Mouse (Mus musculus): ENCODE measurements around the gene Lrrc19. TPM values are rescaled to one million over a fixed set of nuclear protein-coding genes. Genes with fewer than 3 reads are reported as not detected.
A peak's percentile ranks its signal among the peaks of the same experiment; 100 is the strongest.

The Lrrc19 gene
- polyA plus RNA-seq, 1 experiment from 2014 or later, result 0.21 TPM

GRCm38 (mm10) chr4:94620077-94620476 lies 29.9 kb downstream of the Lrrc19 start:
- Histone ChIP-seq H3K4me3 (no peak overlapping the region), H3K27me3 (no peaks in the 10 kb centered on the region), H3K4me1 (replicated peaks) (peaks cover under 1% of the 10 kb centered on the region), H3K9me3 (replicated peaks) (no peaks in the 10 kb centered on the region), H3K36me3 (peaks cover 3% of the 10 kb centered on the region; the same call in 1 of the 2 replicates), H3K9ac (no peak overlapping the region), H3K27ac (no peak overlapping the region), H3K4me2 (no peak overlapping the region)
- no peak for ATAC-seq (replicated peaks; ENCODE audit: insufficient number of reproducible peaks, insufficient read depth, low FRiP score, low read depth)
- WGBS, result 70% methylated on average over 2 of the region's 2 CpGs

- peak; percentile 65 for ATAC-seq (replicated peaks; ENCODE audit: insufficient number of reproducible peaks, insufficient read depth, low FRiP score, low read depth)
- Histone ChIP-seq H3K9ac (peak overlapping the region; percentile 73), H3K36me3 (no peaks in the 10 kb centered on the region), H3K4me2 (peak overlapping the region; percentile 83), H3K4me1 (replicated peaks) (peaks cover 10% of the 10 kb centered on the region), H3K9me3 (replicated peaks) (no peaks in the 10 kb centered on the region), H3K4me3 (peak overlapping the region; percentile 63), H3K27ac (peak overlapping the region; percentile 51), H3K27me3 (no peaks in the 10 kb centered on the region)
- under 1% methylated on average over 18 of the region's 18 CpGs for WGBS
Observed at GRCm38 (mm10) chr4:94614627-94615006, 35.3 kb downstream of the Lrrc19 start.

- Histone ChIP-seq H3K27me3 (no peaks in the 10 kb centered on the region), H3K9ac (peak within 1 kb of the TSS; percentile 73), H3K4me1 (replicated peaks) (peaks cover 10% of the 10 kb centered on the region), H3K36me3 (no peaks in the 10 kb centered on the region), H3K9me3 (replicated peaks) (no peaks in the 10 kb centered on the region), H3K4me2 (peak within 1 kb of the TSS; percentile 83), H3K4me3 (peak within 1 kb of the TSS; percentile 63), H3K27ac (peak within 1 kb of the TSS; percentile 74)
- WGBS, result 4% methylated on average over 29 of the region's 29 CpGs
- peak; percentile 99 for ATAC-seq (replicated peaks; ENCODE audit: insufficient number of reproducible peaks, insufficient read depth, low FRiP score, low read depth)
Observed at GRCm38 (mm10) chr4:94613972-94614626, 35.8 kb downstream of the Lrrc19 start, which contains the start of gene Ift74. Gene Ift74, plus strand, starts transcription at chr4:94614491.

- WGBS, result 37% methylated on average over 3 of the region's 3 CpGs
- ATAC-seq (replicated peaks; ENCODE audit: insufficient number of reproducible peaks, insufficient read depth, low FRiP score, low read depth), result no peak
Observed at GRCm38 (mm10) chr4:94610339-94610738, 39.6 kb downstream of the Lrrc19 start.

GRCm38 (mm10) chr4:94605591-94605990 lies 44.4 kb downstream of the Lrrc19 start:
- Histone ChIP-seq H3K4me1 (replicated peaks) (peaks cover 21% of the 10 kb centered on the region), H3K27me3 (no peaks in the 10 kb centered on the region), H3K9me3 (replicated peaks) (no peaks in the 10 kb centered on the region), H3K36me3 (no peaks in the 10 kb centered on the region), H3K9ac (no peak overlapping the region), H3K27ac (no peak overlapping the region), H3K4me3 (no peak overlapping the region), H3K4me2 (no peak overlapping the region)
- WGBS, result 77% methylated on average over 2 of the region's 2 CpGs
- ATAC-seq (replicated peaks; ENCODE audit: insufficient number of reproducible peaks, insufficient read depth, low FRiP score, low read depth), result no peak

More at GRCm38 (mm10) chr4:94610339-94610738, 39.6 kb downstream of the Lrrc19 start:
- H3K4me2 ChIP-seq, result no peak overlapping the region
- H3K36me3 ChIP-seq, result no peaks in the 10 kb centered on the region
- H3K9me3 ChIP-seq (replicated peaks), result no peaks in the 10 kb centered on the region
- H3K27me3 ChIP-seq, result no peaks in the 10 kb centered on the region
- peaks cover 10% of the 10 kb centered on the region for H3K4me1 ChIP-seq (replicated peaks)
- no peak overlapping the region for H3K4me3 ChIP-seq
- no peak overlapping the region for H3K9ac ChIP-seq
- no peak overlapping the region for H3K27ac ChIP-seq

- H3K27me3 ChIP-seq, result no peaks in the 10 kb centered on the region
- peaks cover 22% of the 10 kb centered on the region for H3K4me1 ChIP-seq (replicated peaks)
- no peak overlapping the region for H3K4me3 ChIP-seq
- ATAC-seq (replicated peaks; ENCODE audit: insufficient number of reproducible peaks, insufficient read depth, low FRiP score, low read depth), result no peak
- H3K36me3 ChIP-seq, result no peaks in the 10 kb centered on the region
- peak overlapping the region; percentile 81; the same call in 1 of the 2 replicates for H3K4me2 ChIP-seq
- no peaks in the 10 kb centered on the region for H3K9me3 ChIP-seq (replicated peaks)
- H3K9ac ChIP-seq, result no peak overlapping the region
- no peak overlapping the region for H3K27ac ChIP-seq
- 73% methylated on average over 2 of the region's 2 CpGs for WGBS
Observed at GRCm38 (mm10) chr4:94604452-94605019, 45.4 kb downstream of the Lrrc19 start.

GRCm38 (mm10) chr4:94603031-94603629 lies 46.8 kb downstream of the Lrrc19 start, which contains the start of gene Plaa:
Gene Plaa, minus strand, starts transcription at chr4:94603244.
- Histone ChIP-seq H3K9me3 (replicated peaks) (no peaks in the 10 kb centered on the region), H3K27me3 (no peaks in the 10 kb centered on the region), H3K27ac (peak within 1 kb of the TSS; percentile 94), H3K36me3 (no peaks in the 10 kb centered on the region), H3K4me1 (replicated peaks) (peaks cover 22% of the 10 kb centered on the region), H3K4me3 (peak within 1 kb of the TSS; percentile 100), H3K9ac (peak within 1 kb of the TSS; percentile 98), H3K4me2 (peak within 1 kb of the TSS; percentile 81)
- peak; percentile 99 for ATAC-seq (replicated peaks; ENCODE audit: insufficient number of reproducible peaks, insufficient read depth, low FRiP score, low read depth)
- under 1% methylated on average over 61 of the region's 61 CpGs for WGBS

- Histone ChIP-seq H3K4me3 (peak overlapping the region; percentile 100), H3K36me3 (no peaks in the 10 kb centered on the region), H3K9me3 (replicated peaks) (no peaks in the 10 kb centered on the region), H3K4me1 (replicated peaks) (peaks cover 22% of the 10 kb centered on the region), H3K9ac (peak overlapping the region; percentile 98), H3K4me2 (peak overlapping the region; percentile 81), H3K27me3 (no peaks in the 10 kb centered on the region), H3K27ac (peak overlapping the region; percentile 94)
- no peak; the same call in 1 of the 2 replicates for ATAC-seq (replicated peaks; ENCODE audit: insufficient number of reproducible peaks, insufficient read depth, low FRiP score, low read depth)
- WGBS, result under 1% methylated on average over 33 of the region's 33 CpGs
Observed at GRCm38 (mm10) chr4:94602496-94603030, 47.4 kb downstream of the Lrrc19 start.

GRCm38 (mm10) chr4:94601395-94601794 lies 48.5 kb downstream of the Lrrc19 start:
- 82% methylated on average over 4 of the region's 4 CpGs for WGBS
- Histone ChIP-seq H3K27me3 (no peaks in the 10 kb centered on the region), H3K27ac (no peak overlapping the region), H3K4me2 (peak overlapping the region; percentile 81; the same call in 1 of the 2 replicates), H3K4me1 (replicated peaks) (peaks cover 22% of the 10 kb centered on the region), H3K36me3 (no peaks in the 10 kb centered on the region), H3K4me3 (no peak overlapping the region), H3K9ac (no peak overlapping the region), H3K9me3 (replicated peaks) (no peaks in the 10 kb centered on the region)
- no peak for ATAC-seq (replicated peaks; ENCODE audit: insufficient number of reproducible peaks, insufficient read depth, low FRiP score, low read depth)

GRCm38 (mm10) chr4:94592709-94593108 lies 57.2 kb downstream of the Lrrc19 start:
- no peaks in the 10 kb centered on the region for H3K36me3 ChIP-seq
- 0 out of 2 replicates have a peak, but pooled peaks cover 4% of the 10 kb centered on the region for H3K4me1 ChIP-seq (replicated peaks)
- ATAC-seq (replicated peaks; ENCODE audit: insufficient number of reproducible peaks, insufficient read depth, low FRiP score, low read depth), result no peak
- no peak overlapping the region for H3K4me2 ChIP-seq
- H3K4me3 ChIP-seq, result no peak overlapping the region
- H3K27me3 ChIP-seq, result no peaks in the 10 kb centered on the region
- no peak overlapping the region for H3K27ac ChIP-seq
- H3K9ac ChIP-seq, result no peak overlapping the region
- no peaks in the 10 kb centered on the region for H3K9me3 ChIP-seq (replicated peaks)

GRCm38 (mm10) chr4:94591765-94592381 lies 58.1 kb downstream of the Lrrc19 start:
- no peak overlapping the region for H3K27ac ChIP-seq
- no peak overlapping the region for H3K9ac ChIP-seq
- no peaks in the 10 kb centered on the region for H3K9me3 ChIP-seq (replicated peaks)
- no peak overlapping the region for H3K4me2 ChIP-seq
- no peak overlapping the region for H3K4me3 ChIP-seq
- WGBS, result 69% methylated on average over 4 of the region's 4 CpGs
- H3K27me3 ChIP-seq, result no peaks in the 10 kb centered on the region
- no peak for ATAC-seq (replicated peaks; ENCODE audit: insufficient number of reproducible peaks, insufficient read depth, low FRiP score, low read depth)
- H3K36me3 ChIP-seq, result no peaks in the 10 kb centered on the region
- 0 out of 2 replicates have a peak, but pooled peaks cover 4% of the 10 kb centered on the region for H3K4me1 ChIP-seq (replicated peaks)
